Mouse (Mus musculus) hindbrain, embryonic 12.5 days (tissue): ENCODE data around the gene Snrnp35. TPM values are rescaled to one million over a fixed set of nuclear protein-coding genes. Genes with fewer than 3 reads are reported as not detected.
"Not testable (repeated sequence)": the region's sequence is repeated elsewhere in the genome, so short reads cannot be mapped to it uniquely, and the experiment has no call there.

ENCODE experiments used
- ATAC-seq: fragments of 200-750 bp; cut with Nextera tagmentation; 2 replicates; pipeline ENCODE4 v1.8.0; 2017; ENCODE audit warnings: moderate TSS enrichment; ENCODE audit not compliant: low FRiP score
- H3K27ac ChIP-seq: fragments of 300-500 bp; sonication (generic); 2 replicates; pipeline ENCODE4 v1.5.1; 2016; ENCODE audit warnings: mild to moderate bottlenecking
- H3K27me3 ChIP-seq: fragments of 300-500 bp; sonication (generic); 2 replicates; pipeline ENCODE4 v1.6.1; 2016; ENCODE audit warnings: mild to moderate bottlenecking
- H3K36me3 ChIP-seq: fragments of 300-500 bp; sonication (generic); 2 replicates; pipeline ENCODE4 v1.6.1; 2016; ENCODE audit warnings: mild to moderate bottlenecking
- H3K4me1 ChIP-seq: fragments of 300-500 bp; sonication (generic); 2 replicates; pipeline ENCODE4 v1.6.1; 2016
- H3K4me2 ChIP-seq: fragments of 300-500 bp; sonication (generic); replicated peaks from 2 replicates; pipeline ENCODE4 v1.6.1; 2016; ENCODE audit warnings: mild to moderate bottlenecking
- H3K4me3 ChIP-seq: fragments of 300-500 bp; sonication (generic); 2 replicates; pipeline ENCODE4 v1.5.1; 2016; ENCODE audit warnings: mild to moderate bottlenecking
- H3K9ac ChIP-seq: fragments of 300-500 bp; sonication (generic); 2 replicates; pipeline ENCODE4 v1.6.1; 2016; ENCODE audit warnings: mild to moderate bottlenecking, moderate library complexity
- H3K9me3 ChIP-seq: fragments of 300-500 bp; sonication (generic); replicated peaks from 2 replicates; pipeline ENCODE4 v1.6.1; 2016; ENCODE audit warnings: mild to moderate bottlenecking
- WGBS: fragments of 180-500 bp; shearing (Covaris S2); methylation state at CpG from one replicate; pipeline ENCODE4 v1.1.7; 2016; 5-methylcytosine and 5-hydroxymethylcytosine counted together
- polyA plus RNA-seq: library from polyadenylated mRNA; unstranded; fragments of >200 nt; fragmentation: Nextera tagmentation; extraction: Ambion mirVana; gene quantifications from 2 replicates; pipeline ENCODE4 v1.2.1, GENCODE M21; 2016

The Snrnp35 gene
- polyA plus RNA-seq, 1 experiment from 2014 or later = 23.8 TPM

- Histone ChIP-seq H3K4me3 (no peak overlapping the region), H3K4me1 (peaks cover 19% of the 10 kb centered on the region), H3K36me3 (peaks cover 71% of the 10 kb centered on the region), H3K27ac (no peak overlapping the region), H3K9me3 (no peaks in the 10 kb centered on the region), H3K4me2 (no peak overlapping the region), H3K27me3 (no peaks in the 10 kb centered on the region), H3K9ac (no peak overlapping the region)
- no peak for ATAC-seq
- 90% methylated on average over 7 of the region's 7 CpGs for WGBS
These were observed 32.9 kb upstream of the Snrnp35 start for GRCm38 (mm10) chr5:124450051-124450450.

- peaks cover 19% of the 10 kb centered on the region for H3K4me1 ChIP-seq
- H3K4me3 ChIP-seq = no peak overlapping the region
- 90% methylated on average over 15 of the region's 16 CpGs for WGBS
- H3K9ac ChIP-seq = no peak overlapping the region
- no peak overlapping the region for H3K27ac ChIP-seq
- ATAC-seq = no peak
- H3K4me2 ChIP-seq = no peak overlapping the region
- no peaks in the 10 kb centered on the region for H3K9me3 ChIP-seq
- no peaks in the 10 kb centered on the region for H3K27me3 ChIP-seq
- peaks cover 77% of the 10 kb centered on the region for H3K36me3 ChIP-seq
These were observed 32.1 kb upstream of the Snrnp35 start for GRCm38 (mm10) chr5:124450641-124451340.

GRCm38 (mm10) chr5:124452494-124453228 is 30.3 kb upstream of the Snrnp35 start:
- 83% methylated on average over 15 of the region's 15 CpGs for WGBS
- Histone ChIP-seq H3K9ac (no peak overlapping the region), H3K27me3 (no peaks in the 10 kb centered on the region), H3K36me3 (peaks cover 90% of the 10 kb centered on the region), H3K4me1 (peaks cover 4% of the 10 kb centered on the region), H3K4me2 (no peak overlapping the region), H3K27ac (no peak overlapping the region), H3K9me3 (no peaks in the 10 kb centered on the region), H3K4me3 (no peak overlapping the region)
- no peak for ATAC-seq

GRCm38 (mm10) chr5:124453339-124454081 is 29.4 kb upstream of the Snrnp35 start:
- no peak for ATAC-seq
- Histone ChIP-seq H3K36me3 (peaks cover 92% of the 10 kb centered on the region), H3K4me3 (no peak overlapping the region), H3K9ac (no peak overlapping the region), H3K27ac (peak overlapping the region; percentile 35; the same call in 1 of the 2 replicates), H3K4me1 (peaks cover 4% of the 10 kb centered on the region; the same call in 1 of the 2 replicates), H3K27me3 (no peaks in the 10 kb centered on the region), H3K4me2 (no peak overlapping the region), H3K9me3 (no peaks in the 10 kb centered on the region)
- 88% methylated on average over 13 of the region's 13 CpGs for WGBS

- H3K9ac ChIP-seq = no peak overlapping the region
- no peak overlapping the region for H3K4me2 ChIP-seq
- H3K27ac ChIP-seq = 0 out of 2 replicates have a peak overlapping the region, but pooled peaks have one; percentile 35
These were observed 28.9 kb upstream of the Snrnp35 start for GRCm38 (mm10) chr5:124454082-124454419.

GRCm38 (mm10) chr5:124456762-124457161 is 26.2 kb upstream of the Snrnp35 start:
- no peak overlapping the region for H3K4me3 ChIP-seq
- ATAC-seq = no peak
- no peaks in the 10 kb centered on the region for H3K9me3 ChIP-seq
- no peaks in the 10 kb centered on the region for H3K4me1 ChIP-seq
- H3K27ac ChIP-seq = no peak overlapping the region
- no peak overlapping the region for H3K4me2 ChIP-seq
- no peaks in the 10 kb centered on the region for H3K27me3 ChIP-seq
- 97% methylated on average over 6 of the region's 6 CpGs for WGBS
- no peak overlapping the region for H3K9ac ChIP-seq
- peaks cover 92% of the 10 kb centered on the region for H3K36me3 ChIP-seq

More at GRCm38 (mm10) chr5:124454082-124454419, 28.9 kb upstream of the Snrnp35 start:
- no peak for ATAC-seq
- 0 out of 2 replicates have a peak, but pooled peaks cover under 1% of the 10 kb centered on the region for H3K4me1 ChIP-seq
- H3K27me3 ChIP-seq = no peaks in the 10 kb centered on the region
- H3K4me3 ChIP-seq = no peak overlapping the region
- H3K36me3 ChIP-seq = peaks cover 92% of the 10 kb centered on the region
- WGBS = 75% methylated on average over 1 of the region's 1 CpGs
- H3K9me3 ChIP-seq = no peaks in the 10 kb centered on the region

GRCm38 (mm10) chr5:124460922-124461321 is 22.0 kb upstream of the Snrnp35 start:
- H3K27ac ChIP-seq, H3K4me1 ChIP-seq, H3K9me3 ChIP-seq, H3K9ac ChIP-seq, H3K4me2 ChIP-seq, H3K27me3 ChIP-seq, H3K4me3 ChIP-seq, ATAC-seq: not testable (repeated sequence)
- WGBS = 93% methylated on average over 14 of the region's 14 CpGs
- peaks cover 79% of the 10 kb centered on the region for H3K36me3 ChIP-seq

GRCm38 (mm10) chr5:124462297-124463025 is 20.5 kb upstream of the Snrnp35 start:
- no peak for ATAC-seq
- no peak overlapping the region for H3K9ac ChIP-seq
- no peaks in the 10 kb centered on the region for H3K9me3 ChIP-seq
- no peak overlapping the region for H3K27ac ChIP-seq
- no peaks in the 10 kb centered on the region for H3K4me1 ChIP-seq
- H3K4me3 ChIP-seq = no peak overlapping the region
- no peaks in the 10 kb centered on the region for H3K27me3 ChIP-seq
- WGBS = 89% methylated on average over 8 of the region's 8 CpGs
- no peak overlapping the region for H3K4me2 ChIP-seq
- H3K36me3 ChIP-seq = peaks cover 69% of the 10 kb centered on the region

- 86% methylated on average over 5 of the region's 5 CpGs for WGBS
- Histone ChIP-seq H3K27me3 (no peaks in the 10 kb centered on the region), H3K4me2 (no peak overlapping the region), H3K9me3 (no peaks in the 10 kb centered on the region), H3K4me1 (no peaks in the 10 kb centered on the region), H3K27ac (no peak overlapping the region), H3K9ac (no peak overlapping the region), H3K36me3 (peaks cover 65% of the 10 kb centered on the region), H3K4me3 (no peak overlapping the region)
- ATAC-seq = no peak
These were observed 19.5 kb upstream of the Snrnp35 start for GRCm38 (mm10) chr5:124463462-124463861.

GRCm38 (mm10) chr5:124464905-124465304 is 18.0 kb upstream of the Snrnp35 start:
- Histone ChIP-seq H3K4me2 (no peak overlapping the region), H3K27me3 (no peaks in the 10 kb centered on the region), H3K4me3 (no peak overlapping the region), H3K36me3 (peaks cover 59% of the 10 kb centered on the region), H3K27ac (no peak overlapping the region), H3K9me3 (no peaks in the 10 kb centered on the region), H3K9ac (no peak overlapping the region), H3K4me1 (no peaks in the 10 kb centered on the region)
- ATAC-seq = no peak

- Histone ChIP-seq H3K4me1 (no peaks in the 10 kb centered on the region), H3K9me3 (no peaks in the 10 kb centered on the region), H3K27ac (no peak overlapping the region), H3K36me3 (peaks cover 33% of the 10 kb centered on the region), H3K27me3 (no peaks in the 10 kb centered on the region), H3K9ac (no peak overlapping the region), H3K4me2 (no peak overlapping the region), H3K4me3 (no peak overlapping the region)
- 94% methylated on average over 1 of the region's 1 CpGs for WGBS
- ATAC-seq = no peak
These were observed 15.2 kb upstream of the Snrnp35 start for GRCm38 (mm10) chr5:124467766-124468165.

GRCm38 (mm10) chr5:124468365-124468764 is 14.6 kb upstream of the Snrnp35 start:
- H3K9me3 ChIP-seq = no peaks in the 10 kb centered on the region
- H3K9ac ChIP-seq = no peak overlapping the region
- no peaks in the 10 kb centered on the region for H3K4me1 ChIP-seq
- H3K4me2 ChIP-seq = no peak overlapping the region
- peaks cover 27% of the 10 kb centered on the region for H3K36me3 ChIP-seq
- 93% methylated on average over 7 of the region's 7 CpGs for WGBS
- ATAC-seq = no peak
- H3K27me3 ChIP-seq = no peaks in the 10 kb centered on the region
- no peak overlapping the region for H3K27ac ChIP-seq
- H3K4me3 ChIP-seq = no peak overlapping the region
